Mouse (Mus musculus): ENCODE data around the gene G3bp1.
A peak's percentile ranks its signal among the peaks of the same experiment; 100 is the strongest.

G3bp1 gene

GRCm38 (mm10) chr11:55469048-55469843 is at the start of gene G3bp1:
G3bp1 (plus strand) TSS chr11:55469685.
- peak; percentile 98 for DNase-seq (ENCODE audit: low read depth, low spot score)

- no peak for DNase-seq (ENCODE audit: low read depth, low spot score)
Observed at GRCm38 (mm10) chr11:55422978-55423377, 46.5 kb upstream of the G3bp1 start, which contains the start of gene Sparc. Sparc (minus strand) TSS chr11:55423183.

GRCm38 (mm10) chr11:55423756-55424155 is 45.7 kb upstream of the G3bp1 start:
- DNase-seq (ENCODE audit: low read depth, low spot score), result peak; percentile 62

GRCm38 (mm10) chr11:55424746-55425360 is 44.6 kb upstream of the G3bp1 start:
- no peak for DNase-seq (ENCODE audit: low read depth, low spot score)

- DNase-seq (ENCODE audit: low read depth, low spot score), result peak; percentile 74
Observed at GRCm38 (mm10) chr11:55428186-55429012, 41.1 kb upstream of the G3bp1 start.

GRCm38 (mm10) chr11:55429973-55430372 is 39.5 kb upstream of the G3bp1 start:
- DNase-seq (ENCODE audit: low read depth, low spot score), result no peak

- no peak for DNase-seq (ENCODE audit: low read depth, low spot score)
Observed at GRCm38 (mm10) chr11:55432981-55433380, 36.5 kb upstream of the G3bp1 start.

- DNase-seq (ENCODE audit: low read depth, low spot score), result no peak
Observed at GRCm38 (mm10) chr11:55436089-55436488, 33.4 kb upstream of the G3bp1 start.

GRCm38 (mm10) chr11:55438031-55438430 is 31.5 kb upstream of the G3bp1 start:
- no peak for DNase-seq (ENCODE audit: low read depth, low spot score)

GRCm38 (mm10) chr11:55439718-55440117 is 29.8 kb upstream of the G3bp1 start:
- no peak for DNase-seq (ENCODE audit: low read depth, low spot score)

- no peak for DNase-seq (ENCODE audit: low read depth, low spot score)
Observed at GRCm38 (mm10) chr11:55444772-55445171, 24.7 kb upstream of the G3bp1 start.

- peak; percentile 75 for DNase-seq (ENCODE audit: low read depth, low spot score)
Observed at GRCm38 (mm10) chr11:55446579-55446978, 22.9 kb upstream of the G3bp1 start.

GRCm38 (mm10) chr11:55449531-55449930 is 20.0 kb upstream of the G3bp1 start:
- DNase-seq (ENCODE audit: low read depth, low spot score), result no peak

- DNase-seq (ENCODE audit: low read depth, low spot score), result no peak
Observed at GRCm38 (mm10) chr11:55450311-55450710, 19.2 kb upstream of the G3bp1 start.

- DNase-seq (ENCODE audit: low read depth, low spot score), result no peak
Observed at GRCm38 (mm10) chr11:55453640-55454039, 15.8 kb upstream of the G3bp1 start.

GRCm38 (mm10) chr11:55455166-55455565 is 14.3 kb upstream of the G3bp1 start:
- DNase-seq (ENCODE audit: low read depth, low spot score), result no peak

- DNase-seq (ENCODE audit: low read depth, low spot score), result no peak
Observed at GRCm38 (mm10) chr11:55458501-55458900, 11.0 kb upstream of the G3bp1 start.

- DNase-seq (ENCODE audit: low read depth, low spot score), result no peak
Observed at GRCm38 (mm10) chr11:55459850-55460558, 9.5 kb upstream of the G3bp1 start.

- DNase-seq (ENCODE audit: low read depth, low spot score), result no peak
Observed at GRCm38 (mm10) chr11:55460559-55461018, 8.9 kb upstream of the G3bp1 start.

GRCm38 (mm10) chr11:55461019-55461645 is 8.4 kb upstream of the G3bp1 start, which contains the start of gene Atox1:
Atox1 (minus strand) TSS chr11:55461239.
- peak; percentile 94 for DNase-seq (ENCODE audit: low read depth, low spot score)

GRCm38 (mm10) chr11:55462149-55462548 is 7.3 kb upstream of the G3bp1 start:
- no peak for DNase-seq (ENCODE audit: low read depth, low spot score)

Data from embryo, embryonic 11.5 days (tissue).